Mouse (Mus musculus) thymus, adult 2 months (tissue): ENCODE measurements around the gene Ctsw.

ENCODE experiments used
- CTCF ChIP-seq: fragments of 200-500 bp; IDR thresholded peaks from 2 replicates; pipeline ENCODE4 v1.5.1; 2012; ENCODE audit warnings: mild to moderate bottlenecking, control low read depth, low read length, moderate library complexity, borderline replicate concordance; ENCODE audit not compliant: control insufficient read depth, poor library complexity, insufficient read depth; ENCODE audit errors: extremely low read depth
- POLR2A ChIP-seq: fragments of 200-500 bp; IDR thresholded peaks from 2 replicates; pipeline ENCODE4 v1.6.1; 2012; ENCODE audit warnings: mild to moderate bottlenecking, low read length, control low read depth, moderate library complexity; ENCODE audit not compliant: control insufficient read depth, poor library complexity, insufficient read depth; ENCODE audit errors: extremely low read depth

- TF ChIP-seq CTCF = no peak
- TF ChIP-seq POLR2A = no peak
Measured at GRCm38 (mm10) chr19:5455568-5455967, 12.7 kb downstream of the Ctsw start.
